20 mouse cellular contexts compared by ENCODE assay signal in the genomic region with DNA sequence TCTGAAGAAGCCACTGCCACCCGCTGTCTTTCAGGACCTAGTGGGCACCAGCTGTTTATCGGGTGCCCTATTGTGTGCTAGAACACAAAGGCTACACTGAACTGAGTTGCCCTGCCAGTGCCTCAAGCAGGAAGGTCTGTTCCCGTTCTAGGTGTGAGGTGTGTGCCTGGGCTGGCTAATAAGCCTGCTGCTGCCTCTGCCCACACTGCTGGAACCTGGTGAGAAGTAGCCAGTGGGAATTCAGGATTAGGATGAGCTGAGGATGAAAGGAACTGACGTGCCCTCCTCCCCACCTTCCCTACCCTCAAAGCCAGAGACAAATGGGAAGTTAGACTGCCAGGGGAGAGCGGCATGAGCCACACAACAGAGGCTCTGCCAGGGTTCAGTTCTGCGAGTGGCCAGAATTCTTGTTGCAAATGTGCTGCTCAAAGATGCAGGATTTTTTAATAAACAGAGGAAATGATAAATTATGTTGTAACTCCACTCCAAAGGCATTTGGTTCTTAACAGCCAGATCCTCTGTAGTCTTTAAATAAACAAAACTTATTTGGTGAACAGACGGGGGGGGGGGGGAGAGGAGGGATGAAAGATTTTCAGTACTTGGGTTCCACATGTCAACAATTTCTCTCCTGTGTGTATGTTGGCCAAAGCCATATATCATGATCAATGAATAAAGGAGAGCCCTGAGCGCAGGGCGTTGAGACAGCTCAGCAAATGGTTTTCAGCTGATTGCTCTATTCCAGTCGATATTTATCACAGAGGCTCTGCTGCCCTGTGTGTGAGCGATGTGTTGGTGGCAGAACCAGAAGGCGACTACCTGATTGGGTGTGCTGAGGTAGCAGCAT. TPM values are rescaled to one million over a fixed set of nuclear protein-coding genes. Genes with fewer than 3 reads are reported as not detected.
DNase-seq lines count a peak whose midpoint lies in the region; ATAC-seq and TF ChIP-seq lines count a peak whose summit lies in the region.
"Had no signal": no experiment of that assay in that cellular context is flagged by ENCODE, and none has a peak within 500 bp of the region (broad histone marks: within the 10 kb centered on the region; RNA-seq: fewer than 3 reads in every experiment).

No protein-coding gene starts in this region.

- no peak for DNase-seq in hindbrain, postnatal 0 days (ENCODE audit: low spot score)
- peak; percentile 72 for DNase-seq in lung, embryonic 14.5 days
- DNase-seq in lung, adult 18-20 months, result no peak
- DNase-seq in embryonic facial prominence, embryonic 10.5 days (ENCODE audit: low spot score), result no peak
- no peak for DNase-seq in frontal cortex, postnatal 36 days (ENCODE audit: low spot score in 2 of 2)
- no peak for DNase-seq in spleen, postnatal 4 days (ENCODE audit: low spot score in 2 of 2)
- DNase-seq: adrenal gland, adult 2 months; cerebellum, adult 11 months; cerebellum, postnatal 14 days; embryo, embryonic 11 days; gastrocnemius, postnatal 25 days; kidney, adult 2 months; right cerebral cortex, postnatal 14 days had no signal

- H3K4me1 ChIP-seq in hindbrain, postnatal 0 days (ENCODE audit: insufficient read depth, low read length), result no peaks in the 10 kb centered on the region
- H3K4me1 ChIP-seq in hindbrain, embryonic 16.5 days (ENCODE audit: control insufficient read depth, insufficient read depth, low read depth, low read length), result peaks cover 2% of the 10 kb centered on the region; the same call in 1 of the 2 replicates
- peaks cover 4% of the 10 kb centered on the region; the same call in 1 of the 2 replicates for H3K4me1 ChIP-seq in lung, embryonic 14.5 days (ENCODE audit: insufficient read depth)
- H3K4me1 ChIP-seq in embryonic facial prominence, embryonic 10.5 days, result peaks cover 13% of the 10 kb centered on the region
- H3K4me1 ChIP-seq in neural tube, embryonic 13.5 days (replicated peaks), result peaks cover 4% of the 10 kb centered on the region; the same call in 1 of the 2 replicates

- no peak for TF ChIP-seq CTCF in hindbrain, postnatal 0 days (IDR thresholded peaks at IDR 0.05; ENCODE audit: low read depth)
- TF ChIP-seq CTCF in lung, embryonic 14.5 days (IDR thresholded peaks at IDR 0.05; ENCODE audit: low read depth), result no peak

- no peaks in the 10 kb centered on the region for H3K36me3 ChIP-seq in hindbrain, postnatal 0 days (ENCODE audit: insufficient read depth, low read length)
- no peaks in the 10 kb centered on the region for H3K36me3 ChIP-seq in hindbrain, embryonic 16.5 days (ENCODE audit: control insufficient read depth, insufficient read depth, low read length)
- H3K36me3 ChIP-seq in lung, embryonic 14.5 days (ENCODE audit: insufficient read depth), result no peaks in the 10 kb centered on the region
- H3K36me3 ChIP-seq in embryonic facial prominence, embryonic 10.5 days (replicated peaks), result peaks cover 4% of the 10 kb centered on the region; the same call in 1 of the 2 replicates
- 0 out of 2 replicates have a peak, but pooled peaks cover 5% of the 10 kb centered on the region for H3K36me3 ChIP-seq in neural tube, embryonic 13.5 days
- H3K36me3 ChIP-seq: forebrain, embryonic 12.5 days; midbrain, embryonic 12.5 days had no signal

- no peak overlapping the region for H3K4me2 ChIP-seq in hindbrain, postnatal 0 days (ENCODE audit: low read depth, low read length)
- H3K4me2 ChIP-seq in hindbrain, embryonic 16.5 days (ENCODE audit: low read length), result no peak overlapping the region
- H3K4me2 ChIP-seq in lung, embryonic 14.5 days, result peak overlapping the region; percentile 31; the same call in 1 of the 2 replicates
- no peak overlapping the region for H3K4me2 ChIP-seq in neural tube, embryonic 13.5 days
- H3K4me2 ChIP-seq: forebrain, embryonic 12.5 days; limb, embryonic 12.5 days; midbrain, embryonic 12.5 days had no signal

- 56% methylated on average over 12 of the region's 12 CpGs for WGBS in hindbrain, postnatal 0 days
- WGBS in hindbrain, embryonic 16.5 days, result 46% methylated on average over 12 of the region's 12 CpGs
- WGBS in lung, embryonic 14.5 days, result 20% methylated on average over 12 of the region's 12 CpGs
- 60% methylated on average over 12 of the region's 12 CpGs for WGBS in embryonic facial prominence, embryonic 10.5 days
- WGBS in neural tube, embryonic 13.5 days, result 45% methylated on average over 12 of the region's 12 CpGs

- no peaks in the 10 kb centered on the region for H3K27me3 ChIP-seq in hindbrain, postnatal 0 days (ENCODE audit: insufficient read depth, low read length)
- H3K27me3 ChIP-seq in hindbrain, embryonic 16.5 days (replicated peaks; ENCODE audit: control insufficient read depth, insufficient read depth, low read length), result no peaks in the 10 kb centered on the region
- H3K27me3 ChIP-seq in lung, embryonic 14.5 days (ENCODE audit: insufficient read depth, low read length), result no peaks in the 10 kb centered on the region
- H3K27me3 ChIP-seq in embryonic facial prominence, embryonic 10.5 days (replicated peaks; ENCODE audit: low read depth, poor library complexity, severe bottlenecking), result peaks cover 10% of the 10 kb centered on the region
- H3K27me3 ChIP-seq in neural tube, embryonic 13.5 days, result 0 out of 2 replicates have a peak, but pooled peaks cover 4% of the 10 kb centered on the region
- H3K27me3 ChIP-seq: CH12.LX; midbrain, embryonic 12.5 days had no signal

- H3K9me3 ChIP-seq in hindbrain, postnatal 0 days (ENCODE audit: low read length), result no peaks in the 10 kb centered on the region
- no peaks in the 10 kb centered on the region for H3K9me3 ChIP-seq in hindbrain, embryonic 16.5 days (ENCODE audit: control insufficient read depth, low read length)
- H3K9me3 ChIP-seq in lung, embryonic 14.5 days (ENCODE audit: low read depth, low read length), result no peaks in the 10 kb centered on the region
- no peaks in the 10 kb centered on the region for H3K9me3 ChIP-seq in embryonic facial prominence, embryonic 10.5 days
- no peaks in the 10 kb centered on the region for H3K9me3 ChIP-seq in neural tube, embryonic 13.5 days
- H3K9me3 ChIP-seq: forebrain, embryonic 12.5 days; hindbrain, embryonic 10.5 days; limb, embryonic 12.5 days; midbrain, embryonic 12.5 days had no signal

- no peak overlapping the region for H3K9ac ChIP-seq in hindbrain, postnatal 0 days (replicated peaks; ENCODE audit: low read length)
- no peak overlapping the region for H3K9ac ChIP-seq in hindbrain, embryonic 16.5 days (ENCODE audit: low read depth, low read length)
- H3K9ac ChIP-seq in lung, embryonic 14.5 days, result no peak overlapping the region
- 0 out of 2 replicates have a peak overlapping the region, but pooled peaks have one; percentile 2 for H3K9ac ChIP-seq in neural tube, embryonic 13.5 days
- H3K9ac ChIP-seq: forebrain, embryonic 12.5 days; limb, embryonic 12.5 days; midbrain, embryonic 12.5 days had no signal

- H3K27ac ChIP-seq in hindbrain, postnatal 0 days, result no peak overlapping the region
- no peak overlapping the region for H3K27ac ChIP-seq in hindbrain, embryonic 16.5 days (ENCODE audit: low read depth, low read length)
- peak overlapping the region; percentile 46; the same call in 1 of the 2 replicates for H3K27ac ChIP-seq in lung, embryonic 14.5 days (ENCODE audit: low read depth)
- peak overlapping the region; percentile 30; the same call in 1 of the 2 replicates for H3K27ac ChIP-seq in embryonic facial prominence, embryonic 10.5 days (replicated peaks)
- H3K27ac ChIP-seq in neural tube, embryonic 13.5 days (replicated peaks), result no peak overlapping the region; the same call in 1 of the 2 replicates
- H3K27ac ChIP-seq: forebrain, embryonic 12.5 days; hindbrain, embryonic 10.5 days; limb, embryonic 12.5 days; midbrain, embryonic 12.5 days had no signal

- H3K4me3 ChIP-seq in hindbrain, postnatal 0 days (ENCODE audit: low read length), result no peak overlapping the region
- no peak overlapping the region for H3K4me3 ChIP-seq in hindbrain, embryonic 16.5 days (ENCODE audit: low read length)
- no peak overlapping the region for H3K4me3 ChIP-seq in lung, embryonic 14.5 days (ENCODE audit: low read depth, low read length)
- H3K4me3 ChIP-seq in embryonic facial prominence, embryonic 10.5 days, result no peak overlapping the region
- H3K4me3 ChIP-seq in neural tube, embryonic 13.5 days, result no peak overlapping the region
- H3K4me3 ChIP-seq: forebrain, embryonic 12.5 days; hindbrain, embryonic 10.5 days; limb, embryonic 12.5 days; midbrain, embryonic 12.5 days had no signal

- peak; percentile 24; the same call in 1 of the 2 replicates for ATAC-seq in hindbrain, postnatal 0 days
- no peak; the same call in 1 of the 2 replicates for ATAC-seq in hindbrain, embryonic 16.5 days
- peak; percentile 82 for ATAC-seq in lung, embryonic 14.5 days (ENCODE audit: insufficient read depth)
- ATAC-seq in neural tube, embryonic 13.5 days (ENCODE audit: low read depth), result 0 out of 2 replicates have a peak, but pooled peaks have one; percentile 5

RNA-seq across cellular contexts. Expression of a gene that starts 38.9 kb away (rescaled TPM):
- total RNA-seq in hindbrain, postnatal 0 days (2014; rRNA removed), result 6.8 and 8.0 TPM in 2 replicates
- polyA plus RNA-seq in hindbrain, postnatal 0 days (2015; fragmentation: Nextera tagmentation; extraction: Ambion mirVana), result 7.5 and 7.9 TPM in 2 replicates
- polyA plus RNA-seq in hindbrain, embryonic 16.5 days (2015; fragmentation: Nextera tagmentation; extraction: Ambion mirVana), result 6.6 and 6.8 TPM in 2 replicates
- 30.2 and 33.4 TPM in 2 replicates for polyA plus RNA-seq in lung, embryonic 14.5 days (2014; fragmentation: Nextera tagmentation; extraction: Ambion mirVana)
- polyA plus RNA-seq in embryonic facial prominence, embryonic 10.5 days (2016; fragmentation: Nextera tagmentation; extraction: Ambion mirVana), result 3.2 and 4.8 TPM in 2 replicates
- polyA plus RNA-seq in neural tube, embryonic 13.5 days (2015; fragmentation: Nextera tagmentation; extraction: Ambion mirVana), result 5.8 and 6.8 TPM in 2 replicates

RNA-seq across cellular contexts. Expression of a gene that starts 54.7 kb away (rescaled TPM):
- total RNA-seq in hindbrain, postnatal 0 days (2014; rRNA removed), result 47.3 and 48.6 TPM in 2 replicates
- polyA plus RNA-seq in hindbrain, postnatal 0 days (2015; fragmentation: Nextera tagmentation; extraction: Ambion mirVana), result 98.1 and 100 TPM in 2 replicates
- polyA plus RNA-seq in hindbrain, embryonic 16.5 days (2015; fragmentation: Nextera tagmentation; extraction: Ambion mirVana), result 114 and 117 TPM in 2 replicates
- polyA plus RNA-seq in lung, embryonic 14.5 days (2014; fragmentation: Nextera tagmentation; extraction: Ambion mirVana), result 71.1 and 76.4 TPM in 2 replicates
- 83.8 and 88.6 TPM in 2 replicates for polyA plus RNA-seq in embryonic facial prominence, embryonic 10.5 days (2016; fragmentation: Nextera tagmentation; extraction: Ambion mirVana)
- polyA plus RNA-seq in neural tube, embryonic 13.5 days (2015; fragmentation: Nextera tagmentation; extraction: Ambion mirVana), result 140 and 142 TPM in 2 replicates

RNA-seq across cellular contexts. Expression of a gene that starts 55.1 kb away (rescaled TPM):
- total RNA-seq in hindbrain, postnatal 0 days (2014; rRNA removed), result 12.9 and 32.2 TPM in 2 replicates
- polyA plus RNA-seq in hindbrain, postnatal 0 days (2015; fragmentation: Nextera tagmentation; extraction: Ambion mirVana), result 16.6 and 17.0 TPM in 2 replicates
- 26.6 and 26.7 TPM in 2 replicates for polyA plus RNA-seq in hindbrain, embryonic 16.5 days (2015; fragmentation: Nextera tagmentation; extraction: Ambion mirVana)
- 30.4 and 42.3 TPM in 2 replicates for polyA plus RNA-seq in lung, embryonic 14.5 days (2014; fragmentation: Nextera tagmentation; extraction: Ambion mirVana)
- 30.6 and 34.1 TPM in 2 replicates for polyA plus RNA-seq in embryonic facial prominence, embryonic 10.5 days (2016; fragmentation: Nextera tagmentation; extraction: Ambion mirVana)
- 30.7 and 33.7 TPM in 2 replicates for polyA plus RNA-seq in neural tube, embryonic 13.5 days (2015; fragmentation: Nextera tagmentation; extraction: Ambion mirVana)

Comparison
In these comparisons a context has a peak if more than half of its experiments do, and no peak if none do; other contexts are left out.
1. H3K27ac ChIP-seq: peak in lung, embryonic 14.5 days (single experiment) and embryonic facial prominence, embryonic 10.5 days (single experiment); none in hindbrain, postnatal 0 days (single experiment), hindbrain, embryonic 16.5 days (single experiment) and neural tube, embryonic 13.5 days (single experiment).